Mouse (Mus musculus) liver, adult 10 weeks (tissue): ENCODE results near the gene Mterf4. TPM values are rescaled to one million over a fixed set of nuclear protein-coding genes. Genes with fewer than 3 reads are reported as not detected.

ENCODE experiments used
- polyA plus RNA-seq: library from polyadenylated mRNA; stranded (reverse); fragments of 350-450 nt; fragmentation: Illumina TruSeq; extraction: RNeasy Lipid Tissue Mini Kit (QIAGEN cat#74804); gene quantifications from one replicate; pipeline ENCODE4 v1.2.3, GENCODE M21; 2014; ENCODE audit warnings: low read depth, low replicate concordance

Gene Mterf4
- polyA plus RNA-seq, result 16.7 TPM

GRCm38 (mm10) chr1:93305581-93306337 is at the start of gene Mterf4:
Gene Mterf4, minus strand, starts transcription at chr1:93305915.

GRCm38 (mm10) chr1:93342648-93343503 is 37.2 kb upstream of the Mterf4 start, which contains the start of the genes Ppp1r7 and Pask:
Gene Ppp1r7, plus strand, starts transcription at chr1:93342854.
Gene Pask, minus strand, starts transcription at chr1:93343482.

Other genes with a start within 250 kb of the Mterf4 start
- 0.05 TPM for gene Kif1a, start 204.0 kb downstream of the Mterf4 start, polyA plus RNA-seq
- gene Agxt, start 170.7 kb downstream of the Mterf4 start, polyA plus RNA-seq, result 60.3 TPM
- gene 2310007B03Rik, start 145.0 kb downstream of the Mterf4 start, polyA plus RNA-seq, result not detected
- gene Crocc2, start 137.2 kb downstream of the Mterf4 start, polyA plus RNA-seq, result not detected
- gene Sned1, start 70.1 kb downstream of the Mterf4 start, polyA plus RNA-seq, result 6.9 TPM
- gene Ppp1r7, start 36.9 kb upstream of the Mterf4 start, polyA plus RNA-seq, result 60.3 TPM
- gene Pask, start 37.6 kb upstream of the Mterf4 start, polyA plus RNA-seq, result 0.29 TPM
- not detected for gene Ano7, start 68.0 kb upstream of the Mterf4 start, polyA plus RNA-seq
- 114 TPM for gene Hdlbp, start 172.9 kb upstream of the Mterf4 start, polyA plus RNA-seq
- 7.1 TPM for gene Farp2, start 206.2 kb upstream of the Mterf4 start, polyA plus RNA-seq